Mouse (Mus musculus): Measurements from ENCODE around the gene Pdpk1. TPM values are rescaled to one million over a fixed set of nuclear protein-coding genes. Genes with fewer than 3 reads are reported as not detected.
"Not testable (repeated sequence)": the region's sequence is repeated elsewhere in the genome, so short reads cannot be mapped to it uniquely, and the experiment has no call there.

Gene Pdpk1
- total and polyA plus RNA-seq, 2 experiments from 2014 or later, result 35.4 to 43.2 TPM

DNA sequence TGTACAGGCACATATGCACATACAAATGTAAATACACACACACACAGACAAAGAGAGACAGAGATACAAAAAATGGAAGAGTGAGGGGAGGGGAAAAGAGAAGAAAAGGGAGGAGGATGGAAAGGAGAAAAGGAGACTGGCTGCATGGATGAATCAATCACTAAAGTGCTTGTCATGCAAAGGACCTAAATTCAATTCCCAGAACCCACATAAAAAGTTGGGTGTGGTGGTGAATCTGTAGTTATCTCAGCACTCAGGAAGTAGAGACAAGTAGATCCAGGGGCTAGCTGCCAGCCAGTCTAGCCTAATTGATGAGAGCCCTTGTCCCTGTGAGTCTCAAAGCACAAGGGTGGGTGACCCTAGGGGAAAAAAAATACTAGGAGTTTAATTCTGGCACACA, 16.7 kb downstream of the Pdpk1 start:
- no peak overlapping the region for H3K27ac ChIP-seq (ENCODE audit: low read depth)
- TF ChIP-seq EP300 (IDR thresholded peaks at IDR 0.05; ENCODE audit: low read depth) (no peak), CTCF (IDR thresholded peaks at IDR 0.05; ENCODE audit: low read depth) (no peak)
- peaks cover 21% of the 10 kb centered on the region for H3K4me1 ChIP-seq (ENCODE audit: control insufficient read depth, insufficient read depth)
- no peak overlapping the region for H3K4me2 ChIP-seq (ENCODE audit: low read depth, low read length)
- no peak overlapping the region for H3K9ac ChIP-seq (replicated peaks; ENCODE audit: low read depth, low read length)
- no peaks in the 10 kb centered on the region for H3K27me3 ChIP-seq (ENCODE audit: control insufficient read depth, insufficient read depth, low read length)
- no peak for ATAC-seq (ENCODE audit: insufficient read depth, low read depth)
- no peak overlapping the region for H3K4me3 ChIP-seq (ENCODE audit: low read depth, low read length)
- H3K9me3 ChIP-seq (replicated peaks; ENCODE audit: control insufficient read depth, low read length), result no peaks in the 10 kb centered on the region
- H3K36me3 ChIP-seq (replicated peaks; ENCODE audit: control insufficient read depth, insufficient read depth, low read length), result no peaks in the 10 kb centered on the region
- DNase-seq (ENCODE audit: low spot score), result no peak

DNA sequence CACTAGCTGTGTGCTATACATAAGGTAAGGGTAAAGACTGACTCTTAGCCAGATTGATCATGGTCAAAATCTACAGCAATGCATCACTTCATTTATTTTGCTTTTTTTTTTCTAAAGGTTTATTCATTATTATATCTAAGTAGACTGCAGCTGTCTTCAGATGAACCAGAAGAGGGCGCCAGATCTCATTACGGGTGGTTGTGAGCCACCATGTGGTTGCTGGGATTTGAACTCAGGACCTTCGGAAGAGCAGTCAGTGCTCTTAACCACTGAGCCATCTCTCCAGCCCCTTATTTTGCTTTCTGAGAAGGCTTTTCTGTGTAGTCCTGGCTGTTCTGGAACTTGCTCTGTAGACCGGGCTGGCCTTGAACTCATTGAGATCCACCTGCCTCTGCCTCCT, 17.8 kb downstream of the Pdpk1 start:
- not testable (repeated sequence) for H3K4me3 ChIP-seq (ENCODE audit: low read depth, low read length); H3K27ac ChIP-seq (ENCODE audit: low read depth); H3K9ac ChIP-seq (replicated peaks; ENCODE audit: low read depth, low read length); H3K27me3 ChIP-seq (ENCODE audit: control insufficient read depth, insufficient read depth, low read length); DNase-seq (ENCODE audit: low spot score); ATAC-seq (ENCODE audit: insufficient read depth, low read depth); H3K9me3 ChIP-seq (replicated peaks; ENCODE audit: control insufficient read depth, low read length); H3K4me2 ChIP-seq (ENCODE audit: low read depth, low read length); H3K36me3 ChIP-seq (replicated peaks; ENCODE audit: control insufficient read depth, insufficient read depth, low read length)
- peaks cover 21% of the 10 kb centered on the region for H3K4me1 ChIP-seq (ENCODE audit: control insufficient read depth, insufficient read depth)
- WGBS, result 82% methylated on average over 4 of the region's 4 CpGs

DNA sequence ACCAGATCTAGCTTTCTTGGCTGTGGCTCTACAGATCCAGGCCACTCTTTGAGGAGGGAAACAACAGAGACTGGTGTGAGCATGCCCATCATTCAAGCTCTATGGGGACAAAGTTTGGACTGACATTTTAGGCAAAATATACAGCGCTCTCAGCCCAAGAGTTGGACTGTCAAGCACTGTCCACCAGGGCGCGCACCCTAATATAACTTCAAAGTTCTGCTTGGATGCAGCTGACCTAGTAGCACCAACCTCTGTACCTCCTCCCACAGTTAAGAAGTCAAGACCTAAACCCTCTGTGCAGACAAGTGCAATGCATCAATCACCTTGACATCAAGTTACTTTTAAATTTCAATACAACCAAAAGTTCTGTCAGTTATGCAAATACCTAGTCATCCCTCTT, 19.2 kb downstream of the Pdpk1 start:
- H3K36me3 ChIP-seq (replicated peaks; ENCODE audit: control insufficient read depth, insufficient read depth, low read length), result no peaks in the 10 kb centered on the region
- H3K27ac ChIP-seq (ENCODE audit: low read depth), result no peak overlapping the region
- no peaks in the 10 kb centered on the region for H3K9me3 ChIP-seq (replicated peaks; ENCODE audit: control insufficient read depth, low read length)
- ATAC-seq (ENCODE audit: insufficient read depth, low read depth) (no peak), DNase-seq (ENCODE audit: low spot score) (no peak)
- no peak for TF ChIP-seq EP300 (IDR thresholded peaks at IDR 0.05; ENCODE audit: low read depth)
- TF ChIP-seq CTCF (IDR thresholded peaks at IDR 0.05; ENCODE audit: low read depth), result no peak
- no peak overlapping the region for H3K4me2 ChIP-seq (ENCODE audit: low read depth, low read length)
- no peak overlapping the region for H3K9ac ChIP-seq (replicated peaks; ENCODE audit: low read depth, low read length)
- peaks cover 15% of the 10 kb centered on the region; the same call in 1 of the 2 replicates for H3K4me1 ChIP-seq (ENCODE audit: control insufficient read depth, insufficient read depth)
- WGBS, result 89% methylated on average over 3 of the region's 3 CpGs
- H3K4me3 ChIP-seq (ENCODE audit: low read depth, low read length), result no peak overlapping the region
- no peaks in the 10 kb centered on the region for H3K27me3 ChIP-seq (ENCODE audit: control insufficient read depth, insufficient read depth, low read length)

DNA sequence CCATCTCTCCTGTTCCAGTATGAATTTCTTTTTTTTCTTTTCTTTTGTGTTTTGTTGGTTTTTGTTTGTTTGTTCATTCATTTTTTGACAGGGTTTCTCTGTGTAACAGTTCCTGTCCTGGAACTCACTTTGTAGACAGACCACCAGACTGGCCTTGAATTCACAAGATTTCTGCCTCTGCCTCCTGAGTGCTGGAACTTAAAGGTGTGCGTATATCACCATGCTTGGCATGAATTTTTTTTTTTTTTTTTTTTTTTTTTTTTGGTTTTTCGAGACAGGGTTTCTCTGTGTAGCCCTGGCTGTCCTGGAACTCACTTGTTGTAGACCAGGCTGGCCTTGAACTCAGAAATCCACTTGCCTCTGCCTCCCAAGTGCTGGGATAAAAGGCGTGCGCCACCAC, 21.5 kb downstream of the Pdpk1 start:
- ATAC-seq (ENCODE audit: insufficient read depth, low read depth); H3K9ac ChIP-seq (replicated peaks; ENCODE audit: low read depth, low read length); H3K27me3 ChIP-seq (ENCODE audit: control insufficient read depth, insufficient read depth, low read length); H3K4me3 ChIP-seq (ENCODE audit: low read depth, low read length); H3K4me2 ChIP-seq (ENCODE audit: low read depth, low read length); H3K36me3 ChIP-seq (replicated peaks; ENCODE audit: control insufficient read depth, insufficient read depth, low read length); H3K27ac ChIP-seq (ENCODE audit: low read depth); H3K9me3 ChIP-seq (replicated peaks; ENCODE audit: control insufficient read depth, low read length); DNase-seq (ENCODE audit: low spot score): not testable (repeated sequence)
- WGBS, result 89% methylated on average over 4 of the region's 4 CpGs
- peaks cover 11% of the 10 kb centered on the region; the same call in 1 of the 2 replicates for H3K4me1 ChIP-seq (ENCODE audit: control insufficient read depth, insufficient read depth)

DNA sequence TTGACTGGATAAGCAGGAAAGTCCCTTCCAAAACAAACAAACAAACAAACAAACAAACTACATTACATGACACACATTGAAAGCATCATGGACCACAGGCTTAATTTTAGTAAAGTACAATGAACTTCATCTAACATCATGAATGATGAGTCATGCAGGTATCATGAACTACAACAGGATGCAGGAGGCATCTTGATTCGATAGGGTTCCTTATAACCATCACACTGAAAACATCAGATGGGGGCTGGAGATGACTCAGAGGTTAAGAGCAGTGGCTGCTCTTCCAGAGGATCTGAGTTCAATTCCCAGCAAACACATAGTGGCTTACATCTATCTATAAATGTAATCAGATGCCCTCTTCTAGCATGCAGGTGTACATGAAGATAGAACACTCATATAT, 23.1 kb downstream of the Pdpk1 start:
- DNase-seq (ENCODE audit: low spot score) (no peak), ATAC-seq (ENCODE audit: insufficient read depth, low read depth) (no peak)
- WGBS, result 82% methylated on average over 1 of the region's 1 CpGs
- Histone ChIP-seq H3K36me3 (replicated peaks; ENCODE audit: control insufficient read depth, insufficient read depth, low read length) (no peaks in the 10 kb centered on the region), H3K27me3 (ENCODE audit: control insufficient read depth, insufficient read depth, low read length) (no peaks in the 10 kb centered on the region), H3K9me3 (replicated peaks; ENCODE audit: control insufficient read depth, low read length) (no peaks in the 10 kb centered on the region), H3K9ac (replicated peaks; ENCODE audit: low read depth, low read length) (no peak overlapping the region), H3K27ac (ENCODE audit: low read depth) (no peak overlapping the region), H3K4me1 (ENCODE audit: control insufficient read depth, insufficient read depth) (peaks cover 4% of the 10 kb centered on the region; the same call in 1 of the 2 replicates), H3K4me2 (ENCODE audit: low read depth, low read length) (no peak overlapping the region), H3K4me3 (ENCODE audit: low read depth, low read length) (no peak overlapping the region)
- no peak for TF ChIP-seq EP300 (IDR thresholded peaks at IDR 0.05; ENCODE audit: low read depth)
- TF ChIP-seq CTCF (IDR thresholded peaks at IDR 0.05; ENCODE audit: low read depth), result no peak

DNA sequence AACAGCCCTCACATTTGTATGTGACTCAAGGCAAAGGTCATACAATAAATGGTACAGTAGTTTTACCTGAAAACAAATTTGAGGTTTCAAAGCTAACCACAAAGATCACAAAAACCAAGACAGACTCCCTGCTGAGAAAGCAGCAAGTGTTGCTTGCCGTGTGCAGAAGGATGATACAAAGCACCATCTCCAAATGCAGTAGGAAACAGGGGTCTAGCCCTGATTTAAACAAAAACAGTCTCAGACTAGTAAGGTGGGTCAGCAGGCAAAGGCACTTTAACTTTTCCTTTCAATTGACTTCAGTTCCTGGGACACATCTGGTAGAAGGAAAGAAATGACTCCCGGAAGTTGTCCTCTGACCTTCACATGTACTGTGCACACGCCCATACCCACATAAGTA, 23.9 kb downstream of the Pdpk1 start:
- no peaks in the 10 kb centered on the region for H3K27me3 ChIP-seq (ENCODE audit: control insufficient read depth, insufficient read depth, low read length)
- H3K4me1 ChIP-seq (ENCODE audit: control insufficient read depth, insufficient read depth), result peaks cover 4% of the 10 kb centered on the region; the same call in 1 of the 2 replicates
- no peak overlapping the region for H3K27ac ChIP-seq (ENCODE audit: low read depth)
- no peak overlapping the region for H3K4me3 ChIP-seq (ENCODE audit: low read depth, low read length)
- H3K9me3 ChIP-seq (replicated peaks; ENCODE audit: control insufficient read depth, low read length), result no peaks in the 10 kb centered on the region
- ATAC-seq (ENCODE audit: insufficient read depth, low read depth) (no peak), DNase-seq (ENCODE audit: low spot score) (no peak)
- H3K9ac ChIP-seq (replicated peaks; ENCODE audit: low read depth, low read length), result no peak overlapping the region
- WGBS, result 76% methylated on average over 3 of the region's 3 CpGs
- H3K36me3 ChIP-seq (replicated peaks; ENCODE audit: control insufficient read depth, insufficient read depth, low read length), result no peaks in the 10 kb centered on the region
- TF ChIP-seq EP300 (IDR thresholded peaks at IDR 0.05; ENCODE audit: low read depth) (no peak), CTCF (IDR thresholded peaks at IDR 0.05; ENCODE audit: low read depth) (no peak)
- no peak overlapping the region for H3K4me2 ChIP-seq (ENCODE audit: low read depth, low read length)
